Mouse (Mus musculus) G1E (cell line): ENCODE measurements at regions not wholly inside any gene's neighbourhood (a gene's known extent, or its start where the extent isn't known, plus 50 kb on each side); places are given as distances from the start of the nearest gene placed in this dataset.

Source experiments
- ATAC-seq: 2 replicates; pipeline ENCODE4 v1.8.0; 2016; ENCODE audit warnings: mild to moderate bottlenecking; ENCODE audit not compliant: insufficient number of reproducible peaks, poor library complexity, low FRiP score, severe bottlenecking; ENCODE audit errors: extremely low read depth
- DNase-seq: peaks from one replicate; pipeline ENCODE4 v3.0.0; 2012; ENCODE audit warnings: low spot score
- H3K27me3 ChIP-seq: 2 replicates; pipeline ENCODE4 v1.6.1; 2012; ENCODE audit warnings: mild to moderate bottlenecking, low read length, inconsistent platforms; ENCODE audit not compliant: insufficient read depth
- H3K36me3 ChIP-seq: replicated peaks from 2 replicates; pipeline ENCODE3; 2012; ENCODE audit warnings: mild to moderate bottlenecking, inconsistent platforms
- H3K4me1 ChIP-seq: 2 replicates; pipeline ENCODE4 v1.6.1; 2012; ENCODE audit warnings: low read depth, low read length, inconsistent platforms, mixed read lengths; ENCODE audit not compliant: insufficient read depth
- H3K4me3 ChIP-seq: 2 replicates; pipeline ENCODE4 v1.5.1; 2012; ENCODE audit warnings: low read depth, mild to moderate bottlenecking, inconsistent platforms, low read length, moderate library complexity, mixed read lengths
- H3K9me3 ChIP-seq: replicated peaks from 2 replicates; pipeline ENCODE4 v1.6.1; 2012; ENCODE audit warnings: inconsistent platforms
- CTCF ChIP-seq: IDR thresholded peaks from 2 replicates; pipeline ENCODE4 v1.5.1; 2012; ENCODE audit warnings: low read depth, low read length, inconsistent platforms, mixed read lengths
- GATA1 ChIP-seq: IDR thresholded peaks from 2 replicates; pipeline ENCODE4 v1.6.1; 2012; ENCODE audit warnings: borderline replicate concordance, low read length, inconsistent platforms, mixed read lengths
- GATA2 ChIP-seq: IDR thresholded peaks from 2 replicates; pipeline ENCODE4 v1.6.1; 2012; ENCODE audit warnings: low read depth, low read length, inconsistent platforms, borderline replicate concordance
- POLR2AphosphoS5 ChIP-seq: IDR thresholded peaks from 2 replicates; pipeline ENCODE4 v1.6.1; 2012; ENCODE audit warnings: low read depth, low read length, inconsistent platforms; ENCODE audit not compliant: insufficient replicate concordance
- TAL1 ChIP-seq: conservative IDR thresholded peaks from 2 replicates; pipeline ENCODE4 v1.6.1; 2012; ENCODE audit warnings: low read depth, low read length, inconsistent platforms, mixed read lengths

DNA sequence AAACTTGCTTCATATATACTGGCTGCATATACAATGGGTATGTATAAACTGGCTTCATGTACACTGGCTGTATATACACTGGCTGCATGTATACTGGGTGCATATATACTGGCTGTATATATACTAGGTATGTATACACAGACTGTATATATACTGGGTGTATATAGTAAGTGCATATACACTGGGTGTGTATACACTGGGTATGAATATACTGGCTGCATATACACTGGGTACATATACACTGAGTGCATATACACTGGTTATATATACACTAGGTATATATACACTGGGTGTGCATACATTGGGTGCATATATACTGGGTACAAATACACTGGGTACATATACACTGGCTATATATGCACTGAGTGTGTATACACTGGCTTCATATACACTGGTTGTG lies 196.9 kb upstream of the Fam241a start:
- ATAC-seq (no peak), DNase-seq (no peak)
- TF ChIP-seq TAL1 (no peak), GATA1 (no peak), GATA2 (no peak), CTCF (no peak), POLR2AphosphoS5 (no peak)
- no peaks in the 10 kb centered on the region for H3K27me3 ChIP-seq
- no peaks in the 10 kb centered on the region for H3K4me1 ChIP-seq
- H3K9me3 ChIP-seq, result no peaks in the 10 kb centered on the region
- H3K4me3 ChIP-seq, result no peak overlapping the region
- H3K36me3 ChIP-seq, result no peaks in the 10 kb centered on the region

DNA sequence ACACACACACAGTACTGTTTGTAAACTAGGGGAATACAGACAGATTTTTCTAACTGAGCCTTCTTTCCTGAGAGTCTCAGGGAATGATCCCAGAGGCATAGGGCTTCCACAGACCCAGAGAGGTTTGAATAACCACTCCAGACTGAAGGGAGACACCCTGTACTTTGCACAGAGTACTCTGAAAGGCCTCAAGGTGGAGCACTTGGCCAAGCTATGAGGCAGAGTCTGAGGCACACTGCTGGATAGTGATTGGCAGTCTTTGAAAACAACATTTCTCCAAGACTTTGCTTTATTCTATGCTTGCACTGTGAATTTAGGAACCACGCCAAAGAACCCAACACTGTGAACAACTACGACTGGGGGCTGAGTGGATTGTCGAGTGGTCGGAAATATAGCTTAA lies 192.1 kb upstream of the Fam241a start:
- H3K4me3 ChIP-seq, result no peak overlapping the region
- TF ChIP-seq CTCF (no peak), GATA1 (no peak), POLR2AphosphoS5 (no peak), GATA2 (no peak), TAL1 (no peak)
- no peaks in the 10 kb centered on the region for H3K9me3 ChIP-seq
- DNase-seq (no peak), ATAC-seq (no peak)
- no peaks in the 10 kb centered on the region for H3K27me3 ChIP-seq
- no peaks in the 10 kb centered on the region for H3K36me3 ChIP-seq
- no peaks in the 10 kb centered on the region for H3K4me1 ChIP-seq

DNA sequence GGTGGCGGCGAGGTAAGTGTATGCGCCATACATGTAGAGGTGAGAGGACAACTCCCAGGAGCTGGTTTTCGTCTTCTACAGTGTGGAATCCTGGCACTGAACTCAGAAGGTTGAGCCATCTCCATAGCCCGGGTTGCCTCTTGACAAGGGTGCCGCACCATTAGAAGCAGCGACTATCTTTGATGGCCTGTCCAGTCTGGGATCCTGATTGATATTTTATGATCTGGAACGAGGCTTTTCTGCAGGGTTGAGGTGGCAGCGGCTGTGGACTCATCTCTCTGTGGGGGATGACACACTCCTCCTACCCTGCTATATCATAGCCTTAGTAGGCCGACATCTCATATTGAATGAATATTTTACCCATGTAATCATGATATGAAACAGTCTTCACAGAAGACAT lies 191.0 kb upstream of the Fam241a start:
- DNase-seq (no peak), ATAC-seq (no peak)
- no peaks in the 10 kb centered on the region for H3K36me3 ChIP-seq
- H3K4me3 ChIP-seq, result no peak overlapping the region
- no peaks in the 10 kb centered on the region for H3K4me1 ChIP-seq
- TF ChIP-seq CTCF (no peak), POLR2AphosphoS5 (no peak), GATA2 (no peak), GATA1 (no peak), TAL1 (no peak)
- no peaks in the 10 kb centered on the region for H3K9me3 ChIP-seq
- no peaks in the 10 kb centered on the region for H3K27me3 ChIP-seq

DNA sequence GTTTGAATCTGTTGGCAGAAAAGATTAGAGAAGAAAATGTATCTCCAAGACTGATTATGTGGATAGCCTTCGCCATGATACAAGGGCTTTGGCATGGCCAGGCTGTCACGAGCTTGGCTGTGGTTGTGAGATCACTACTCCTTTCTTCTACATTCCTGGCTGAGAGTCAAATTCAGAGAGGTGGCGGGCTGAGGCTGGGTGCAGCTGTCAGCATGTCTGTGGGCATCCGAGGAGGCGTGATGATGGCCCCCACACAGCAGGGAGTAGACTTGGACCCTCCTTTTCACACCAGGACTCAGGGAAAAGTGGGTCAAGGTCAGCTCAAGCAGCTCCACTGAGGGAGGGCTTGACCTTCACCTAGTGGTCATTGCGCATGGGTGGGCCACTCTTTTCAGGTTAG lies 186.3 kb upstream of the Fam241a start:
- TF ChIP-seq POLR2AphosphoS5, result no peak
- TF ChIP-seq GATA1, result no peak
- no peak for TF ChIP-seq TAL1
- no peak for TF ChIP-seq CTCF
- TF ChIP-seq GATA2, result no peak
- no peak for ATAC-seq
- no peaks in the 10 kb centered on the region for H3K27me3 ChIP-seq

DNA sequence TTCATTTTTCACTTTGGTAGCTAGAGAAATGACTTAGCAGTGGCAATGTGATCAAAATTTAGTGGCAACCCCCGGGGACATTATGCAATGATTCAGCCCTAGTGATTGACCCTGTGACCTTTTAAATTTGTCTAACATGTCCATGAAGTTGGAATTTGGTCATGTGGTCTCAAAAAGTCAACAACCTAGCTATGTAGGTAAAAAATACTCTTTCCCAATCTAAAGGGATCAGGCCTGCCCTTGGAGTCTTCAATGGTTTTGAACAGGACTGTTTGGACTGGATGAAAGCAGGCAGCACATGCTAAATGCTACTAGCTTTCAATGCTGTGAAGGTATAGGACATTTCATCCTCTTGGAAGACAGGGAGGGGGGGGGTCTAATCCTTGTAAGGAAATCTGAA lies 185.3 kb upstream of the Fam241a start:
- H3K27me3 ChIP-seq, result no peaks in the 10 kb centered on the region
- DNase-seq (no peak), ATAC-seq (no peak)
- H3K9me3 ChIP-seq, result no peaks in the 10 kb centered on the region
- H3K4me3 ChIP-seq, result no peak overlapping the region
- TF ChIP-seq POLR2AphosphoS5 (no peak), GATA1 (no peak), CTCF (no peak), TAL1 (no peak), GATA2 (no peak)
- no peaks in the 10 kb centered on the region for H3K36me3 ChIP-seq
- H3K4me1 ChIP-seq, result no peaks in the 10 kb centered on the region

More for the DNA sequence above, 186.3 kb upstream of the Fam241a start:
- H3K4me1 ChIP-seq, result no peaks in the 10 kb centered on the region
- H3K36me3 ChIP-seq, result no peaks in the 10 kb centered on the region
- DNase-seq, result no peak
- no peak overlapping the region for H3K4me3 ChIP-seq
- no peaks in the 10 kb centered on the region for H3K9me3 ChIP-seq

DNA sequence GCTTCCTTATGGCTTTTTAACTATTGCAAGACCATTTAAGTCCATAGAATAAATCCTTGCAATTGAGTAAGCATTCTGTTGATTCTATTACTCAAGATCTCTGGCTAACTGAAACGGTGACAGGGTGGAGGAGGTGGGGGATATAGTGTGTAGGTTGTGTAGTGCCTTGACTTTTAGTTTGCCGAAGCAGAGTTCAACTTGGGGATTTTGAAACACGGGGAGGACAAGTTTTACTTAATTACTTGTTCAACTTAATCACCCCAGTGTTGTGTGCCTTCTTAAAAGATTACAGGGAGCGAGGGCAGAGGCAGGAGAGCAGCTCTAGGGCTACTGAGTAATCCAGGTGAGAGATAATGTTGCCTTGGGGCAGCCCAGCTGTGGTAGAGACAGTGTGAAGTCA lies 171.7 kb upstream of the Fam241a start:
- no peak overlapping the region for H3K4me3 ChIP-seq
- no peaks in the 10 kb centered on the region for H3K4me1 ChIP-seq
- no peak for TF ChIP-seq POLR2AphosphoS5
- no peak for TF ChIP-seq TAL1
- no peak for TF ChIP-seq GATA1
- TF ChIP-seq CTCF, result no peak
- TF ChIP-seq GATA2, result no peak
- H3K9me3 ChIP-seq, result no peaks in the 10 kb centered on the region
- no peaks in the 10 kb centered on the region for H3K27me3 ChIP-seq
- H3K36me3 ChIP-seq, result no peaks in the 10 kb centered on the region
- DNase-seq, result no peak
- no peak for ATAC-seq
